Mouse (Mus musculus): ENCODE data around the gene Itpr3. TPM values are rescaled to one million over a fixed set of nuclear protein-coding genes. Genes with fewer than 3 reads are reported as not detected.

Gene Itpr3
- polyA plus RNA-seq, 1 experiment from 2014 or later, result 2.2 TPM

DNA sequence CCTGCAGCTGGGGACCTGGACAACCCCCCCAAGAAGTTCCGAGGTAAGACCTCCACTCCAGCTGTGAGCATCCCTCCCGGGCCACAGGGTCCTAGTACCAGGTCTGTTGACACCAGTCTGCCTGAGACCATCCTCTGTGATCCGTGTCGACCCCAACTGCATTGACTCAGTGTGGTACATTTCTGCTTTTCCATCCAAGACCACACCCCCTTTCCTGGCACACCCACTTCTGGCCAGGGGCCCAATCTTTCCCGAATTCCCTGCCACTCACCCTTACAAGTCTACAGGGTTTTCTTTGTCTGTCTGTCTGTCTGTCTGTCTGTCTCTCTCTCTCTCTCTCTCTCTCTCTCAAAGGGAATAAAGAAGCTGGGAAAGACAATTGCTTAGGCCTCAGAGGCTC lies 16.0 kb downstream of the Itpr3 start:
- Histone ChIP-seq H3K4me1 (ENCODE audit: control insufficient read depth, insufficient read depth, low read length) (peaks cover 6% of the 10 kb centered on the region; the same call in 1 of the 2 replicates), H3K4me3 (ENCODE audit: low read length) (no peak overlapping the region), H3K36me3 (ENCODE audit: control insufficient read depth, insufficient read depth) (no peaks in the 10 kb centered on the region), H3K9ac (ENCODE audit: low read length) (no peak overlapping the region), H3K27ac (ENCODE audit: low read length) (no peak overlapping the region), H3K27me3 (ENCODE audit: control insufficient read depth, insufficient read depth, low read length) (no peaks in the 10 kb centered on the region), H3K4me2 (ENCODE audit: low read depth, low read length) (no peak overlapping the region), H3K9me3 (replicated peaks; ENCODE audit: control insufficient read depth, low read length) (peaks cover 5% of the 10 kb centered on the region; the same call in 1 of the 2 replicates)
- no peak for ATAC-seq (replicated peaks; ENCODE audit: extremely low read depth, insufficient read depth, low FRiP score)
- 68% methylated on average over 5 of the region's 5 CpGs for WGBS

DNA sequence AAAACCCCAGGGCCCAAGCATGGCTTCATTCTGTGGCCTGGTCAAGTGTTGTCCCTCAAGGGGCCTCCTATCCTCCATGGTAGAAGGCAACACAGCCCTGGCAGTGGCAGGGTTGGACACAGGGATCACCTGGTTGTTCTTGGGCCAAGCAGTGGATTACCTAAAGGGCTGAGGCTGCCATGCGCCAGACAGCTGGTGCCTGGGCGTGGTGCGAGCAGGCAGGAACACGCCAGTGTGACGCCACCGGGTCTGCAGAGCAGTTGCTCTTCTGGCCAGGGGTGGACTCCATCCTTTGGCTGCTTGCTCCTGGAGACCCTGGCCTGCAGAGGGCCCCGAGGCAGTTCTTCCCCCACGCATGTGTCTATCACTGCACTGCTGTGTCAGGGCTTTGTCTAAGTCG lies 16.7 kb downstream of the Itpr3 start:
- no peak overlapping the region for H3K9ac ChIP-seq (ENCODE audit: low read length)
- no peak overlapping the region for H3K4me2 ChIP-seq (ENCODE audit: low read depth, low read length)
- no peak for ATAC-seq (replicated peaks; ENCODE audit: extremely low read depth, insufficient read depth, low FRiP score)
- H3K36me3 ChIP-seq (ENCODE audit: control insufficient read depth, insufficient read depth), result no peaks in the 10 kb centered on the region
- H3K27ac ChIP-seq (ENCODE audit: low read length), result no peak overlapping the region
- 61% methylated on average over 9 of the region's 9 CpGs for WGBS
- H3K9me3 ChIP-seq (replicated peaks; ENCODE audit: control insufficient read depth, low read length), result peaks cover 5% of the 10 kb centered on the region; the same call in 1 of the 2 replicates
- H3K4me1 ChIP-seq (ENCODE audit: control insufficient read depth, insufficient read depth, low read length), result peaks cover 6% of the 10 kb centered on the region; the same call in 1 of the 2 replicates
- no peaks in the 10 kb centered on the region for H3K27me3 ChIP-seq (ENCODE audit: control insufficient read depth, insufficient read depth, low read length)
- no peak overlapping the region for H3K4me3 ChIP-seq (ENCODE audit: low read length)

DNA sequence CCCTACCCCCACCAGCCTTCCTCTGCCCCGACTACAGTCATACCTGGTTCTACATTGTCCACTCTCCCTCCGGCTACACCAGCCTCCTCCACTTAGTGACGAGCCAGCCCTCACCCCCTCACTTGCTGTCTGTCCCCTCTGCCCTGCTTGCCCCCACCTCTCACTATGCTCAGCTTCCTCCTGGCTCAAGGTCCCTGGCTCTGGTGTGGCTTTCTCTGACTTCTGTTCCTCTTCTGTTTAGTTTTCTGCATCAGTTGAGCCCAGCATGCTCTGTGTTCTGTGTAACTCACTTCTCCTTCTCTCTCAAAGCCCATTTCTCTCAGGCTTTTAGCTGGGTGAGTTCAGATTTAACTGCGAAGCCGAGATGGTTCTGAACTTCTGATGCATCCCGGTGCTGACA lies 17.1 kb downstream of the Itpr3 start:
- Histone ChIP-seq H3K4me2 (ENCODE audit: low read depth, low read length) (no peak overlapping the region), H3K9ac (ENCODE audit: low read length) (no peak overlapping the region), H3K27me3 (ENCODE audit: control insufficient read depth, insufficient read depth, low read length) (no peaks in the 10 kb centered on the region), H3K4me1 (ENCODE audit: control insufficient read depth, insufficient read depth, low read length) (peaks cover 6% of the 10 kb centered on the region; the same call in 1 of the 2 replicates), H3K9me3 (replicated peaks; ENCODE audit: control insufficient read depth, low read length) (peaks cover 5% of the 10 kb centered on the region; the same call in 1 of the 2 replicates), H3K4me3 (ENCODE audit: low read length) (no peak overlapping the region), H3K27ac (ENCODE audit: low read length) (no peak overlapping the region), H3K36me3 (ENCODE audit: control insufficient read depth, insufficient read depth) (no peaks in the 10 kb centered on the region)
- WGBS, result 44% methylated on average over 6 of the region's 6 CpGs
- ATAC-seq (replicated peaks; ENCODE audit: extremely low read depth, insufficient read depth, low FRiP score), result no peak

- Histone ChIP-seq H3K9ac (ENCODE audit: low read length) (no peak overlapping the region), H3K9me3 (replicated peaks; ENCODE audit: control insufficient read depth, low read length) (peaks cover 5% of the 10 kb centered on the region; the same call in 1 of the 2 replicates), H3K27ac (ENCODE audit: low read length) (no peak overlapping the region), H3K27me3 (ENCODE audit: control insufficient read depth, insufficient read depth, low read length) (no peaks in the 10 kb centered on the region), H3K4me1 (ENCODE audit: control insufficient read depth, insufficient read depth, low read length) (peaks cover 4% of the 10 kb centered on the region; the same call in 1 of the 2 replicates), H3K36me3 (ENCODE audit: control insufficient read depth, insufficient read depth) (no peaks in the 10 kb centered on the region), H3K4me3 (ENCODE audit: low read length) (no peak overlapping the region), H3K4me2 (ENCODE audit: low read depth, low read length) (no peak overlapping the region)
- ATAC-seq (replicated peaks; ENCODE audit: extremely low read depth, insufficient read depth, low FRiP score), result no peak
- WGBS, result 61% methylated on average over 17 of the region's 17 CpGs
Measured at GRCm38 (mm10) chr17:27074849-27075745, 18.0 kb downstream of the Itpr3 start.

DNA sequence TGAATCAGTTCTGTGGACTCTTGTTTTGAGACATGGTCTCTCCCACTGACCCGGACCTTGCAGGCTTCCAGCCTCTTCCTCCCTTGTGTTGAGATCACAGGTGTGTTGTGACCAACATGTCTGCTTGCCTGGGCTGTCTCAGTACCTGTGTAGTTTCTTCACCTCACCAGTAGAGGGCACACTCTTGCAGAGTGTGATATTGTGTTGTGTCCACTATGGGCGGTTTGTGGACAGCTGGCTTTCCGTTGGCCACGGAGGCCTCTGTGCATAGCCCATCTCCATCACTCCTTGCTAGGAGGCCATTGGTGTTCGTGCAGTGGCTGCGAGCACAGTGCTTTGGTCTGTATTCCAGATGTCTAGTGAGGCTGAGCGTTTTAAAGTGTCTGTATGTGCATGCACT lies 20.0 kb downstream of the Itpr3 start:
- Histone ChIP-seq H3K9me3 (replicated peaks; ENCODE audit: control insufficient read depth, low read length) (peaks cover 5% of the 10 kb centered on the region; the same call in 1 of the 2 replicates), H3K4me1 (ENCODE audit: control insufficient read depth, insufficient read depth, low read length) (peaks cover 6% of the 10 kb centered on the region; the same call in 1 of the 2 replicates), H3K27me3 (ENCODE audit: control insufficient read depth, insufficient read depth, low read length) (no peaks in the 10 kb centered on the region), H3K4me2 (ENCODE audit: low read depth, low read length) (no peak overlapping the region), H3K4me3 (ENCODE audit: low read length) (no peak overlapping the region), H3K36me3 (ENCODE audit: control insufficient read depth, insufficient read depth) (no peaks in the 10 kb centered on the region), H3K9ac (ENCODE audit: low read length) (no peak overlapping the region), H3K27ac (ENCODE audit: low read length) (no peak overlapping the region)
- WGBS, result 88% methylated on average over 7 of the region's 7 CpGs
- no peak for ATAC-seq (replicated peaks; ENCODE audit: extremely low read depth, insufficient read depth, low FRiP score)

DNA sequence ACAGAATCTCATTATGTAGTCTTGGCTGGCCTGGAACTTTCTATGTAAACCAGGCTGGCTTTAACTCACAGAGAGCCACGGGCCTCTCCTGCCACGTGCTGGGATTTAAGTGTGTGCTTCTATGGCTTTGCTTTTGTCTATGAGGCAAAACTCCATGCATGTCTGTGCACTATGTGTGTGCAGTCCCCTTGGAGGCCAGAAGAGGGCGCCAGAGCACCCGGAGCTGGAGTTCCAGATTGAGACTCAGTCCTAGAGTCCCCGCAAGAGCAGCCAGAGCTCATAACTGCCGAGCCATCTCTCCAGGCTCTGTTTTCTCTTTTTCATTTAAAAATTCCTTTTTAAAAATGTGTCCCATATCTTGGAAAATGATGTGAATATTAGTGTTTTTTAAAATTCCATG lies 20.8 kb downstream of the Itpr3 start:
- Histone ChIP-seq H3K9ac (ENCODE audit: low read length) (no peak overlapping the region), H3K4me2 (ENCODE audit: low read depth, low read length) (no peak overlapping the region), H3K27me3 (ENCODE audit: control insufficient read depth, insufficient read depth, low read length) (no peaks in the 10 kb centered on the region), H3K4me3 (ENCODE audit: low read length) (no peak overlapping the region), H3K4me1 (ENCODE audit: control insufficient read depth, insufficient read depth, low read length) (peaks cover 6% of the 10 kb centered on the region; the same call in 1 of the 2 replicates), H3K36me3 (ENCODE audit: control insufficient read depth, insufficient read depth) (no peaks in the 10 kb centered on the region), H3K27ac (ENCODE audit: low read length) (no peak overlapping the region), H3K9me3 (replicated peaks; ENCODE audit: control insufficient read depth, low read length) (peaks cover 5% of the 10 kb centered on the region; the same call in 1 of the 2 replicates)
- WGBS, result 76% methylated on average over 6 of the region's 6 CpGs
- no peak for ATAC-seq (replicated peaks; ENCODE audit: extremely low read depth, insufficient read depth, low FRiP score)

DNA sequence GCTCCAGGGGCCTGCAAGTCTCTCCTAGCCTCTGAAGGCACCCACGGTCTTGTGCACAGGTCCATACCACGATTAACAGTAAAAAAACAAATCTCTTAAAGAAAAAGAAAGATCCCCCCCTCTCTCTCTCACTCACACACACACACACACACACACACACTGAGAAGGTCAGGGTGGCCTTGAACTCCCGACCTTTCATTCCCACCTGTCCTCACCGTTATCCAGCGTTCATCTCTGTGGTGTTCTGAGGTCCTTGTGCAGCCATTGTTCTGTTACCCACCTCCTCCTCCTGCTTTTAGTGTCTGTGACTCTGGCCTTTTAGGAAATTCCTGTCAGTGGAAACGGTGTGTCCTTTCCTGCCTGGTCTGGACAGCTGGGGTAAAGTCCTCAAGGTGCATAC lies 21.4 kb downstream of the Itpr3 start:
- H3K4me3 ChIP-seq (ENCODE audit: low read length), result no peak overlapping the region
- WGBS, result 65% methylated on average over 6 of the region's 6 CpGs
- no peak overlapping the region for H3K4me2 ChIP-seq (ENCODE audit: low read depth, low read length)

GRCm38 (mm10) chr17:27081868-27082267 lies 24.8 kb downstream of the Itpr3 start:
- Histone ChIP-seq H3K27me3 (ENCODE audit: control insufficient read depth, insufficient read depth, low read length) (no peaks in the 10 kb centered on the region), H3K4me2 (ENCODE audit: low read depth, low read length) (no peak overlapping the region), H3K4me1 (ENCODE audit: control insufficient read depth, insufficient read depth, low read length) (0 out of 2 replicates have a peak, but pooled peaks cover 5% of the 10 kb centered on the region), H3K9ac (ENCODE audit: low read length) (no peak overlapping the region), H3K36me3 (ENCODE audit: control insufficient read depth, insufficient read depth) (no peaks in the 10 kb centered on the region), H3K9me3 (replicated peaks; ENCODE audit: control insufficient read depth, low read length) (peaks cover 5% of the 10 kb centered on the region; the same call in 1 of the 2 replicates), H3K4me3 (ENCODE audit: low read length) (no peak overlapping the region), H3K27ac (ENCODE audit: low read length) (no peak overlapping the region)
- no peak for ATAC-seq (replicated peaks; ENCODE audit: extremely low read depth, insufficient read depth, low FRiP score)
- WGBS, result 82% methylated on average over 5 of the region's 5 CpGs

More for the DNA sequence above, 21.4 kb downstream of the Itpr3 start:
- no peaks in the 10 kb centered on the region for H3K27me3 ChIP-seq (ENCODE audit: control insufficient read depth, insufficient read depth, low read length)
- H3K36me3 ChIP-seq (ENCODE audit: control insufficient read depth, insufficient read depth), result no peaks in the 10 kb centered on the region
- H3K27ac ChIP-seq (ENCODE audit: low read length), result no peak overlapping the region
- H3K4me1 ChIP-seq (ENCODE audit: control insufficient read depth, insufficient read depth, low read length), result peaks cover 8% of the 10 kb centered on the region; the same call in 1 of the 2 replicates
- no peak for ATAC-seq (replicated peaks; ENCODE audit: extremely low read depth, insufficient read depth, low FRiP score)
- H3K9ac ChIP-seq (ENCODE audit: low read length), result no peak overlapping the region
- peaks cover 5% of the 10 kb centered on the region; the same call in 1 of the 2 replicates for H3K9me3 ChIP-seq (replicated peaks; ENCODE audit: control insufficient read depth, low read length)

GRCm38 (mm10) chr17:27082796-27083195 lies 25.7 kb downstream of the Itpr3 start:
- Histone ChIP-seq H3K4me2 (ENCODE audit: low read depth, low read length) (no peak overlapping the region), H3K36me3 (ENCODE audit: control insufficient read depth, insufficient read depth) (no peaks in the 10 kb centered on the region), H3K9ac (ENCODE audit: low read length) (no peak overlapping the region), H3K9me3 (replicated peaks; ENCODE audit: control insufficient read depth, low read length) (peaks cover 2% of the 10 kb centered on the region; the same call in 1 of the 2 replicates), H3K27me3 (ENCODE audit: control insufficient read depth, insufficient read depth, low read length) (no peaks in the 10 kb centered on the region), H3K4me3 (ENCODE audit: low read length) (no peak overlapping the region), H3K27ac (ENCODE audit: low read length) (no peak overlapping the region), H3K4me1 (ENCODE audit: control insufficient read depth, insufficient read depth, low read length) (0 out of 2 replicates have a peak, but pooled peaks cover 5% of the 10 kb centered on the region)
- WGBS, result 38% methylated on average over 8 of the region's 8 CpGs
- ATAC-seq (replicated peaks; ENCODE audit: extremely low read depth, insufficient read depth, low FRiP score), result no peak

All from heart, embryonic 16.5 days (tissue).